Mouse (Mus musculus) small intestine, adult 2 months (tissue): ENCODE results near the gene Dock10.

Experiments
- CTCF ChIP-seq: fragments of 200-500 bp; IDR thresholded peaks from 2 replicates; pipeline ENCODE4 v1.5.1; 2012; ENCODE audit warnings: low read depth, mild to moderate bottlenecking, control low read depth, inconsistent platforms, low read length, moderate library complexity, mixed read lengths; ENCODE audit not compliant: insufficient replicate concordance, insufficient read length; ENCODE audit errors: extremely low read depth
- POLR2A ChIP-seq: fragments of 200-500 bp; IDR thresholded peaks from 2 replicates; pipeline ENCODE4 v1.6.1; 2012; ENCODE audit warnings: low read depth, mild to moderate bottlenecking, control low read depth, inconsistent platforms, low read length, moderate library complexity

DNA sequence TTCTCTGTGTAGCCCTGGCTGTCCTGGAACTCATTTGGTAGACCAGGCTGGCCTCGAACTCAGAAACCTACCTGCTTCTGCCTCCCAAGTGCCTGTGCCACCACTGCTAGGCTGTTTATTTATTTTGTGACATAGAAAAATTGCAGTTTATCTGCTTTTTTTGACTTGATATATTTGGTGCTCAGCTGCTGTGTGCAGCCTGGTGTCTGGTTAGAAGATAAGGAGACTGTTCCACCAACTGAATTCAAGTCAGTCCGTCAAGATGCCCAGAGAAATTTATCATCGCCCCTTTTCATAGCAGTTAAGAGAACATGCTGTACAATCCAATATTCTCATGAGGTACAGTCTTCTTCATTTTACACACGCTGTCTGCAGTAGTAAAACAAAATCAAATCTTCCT lies 124.8 kb downstream of the Dock10 start:
- TF ChIP-seq POLR2A (no peak), CTCF (no peak)
